Mouse (Mus musculus) intestine, postnatal 0 days (tissue): ENCODE results near the gene Tmem121b. TPM values are rescaled to one million over a fixed set of nuclear protein-coding genes. Genes with fewer than 3 reads are reported as not detected.

ENCODE experiments used
- ATAC-seq: fragments of 200-750 bp; cut with Nextera tagmentation; 2 replicates; pipeline ENCODE4 v1.8.0; 2017; ENCODE audit warnings: mild to moderate bottlenecking, moderate TSS enrichment, moderate library complexity
- H3K27ac ChIP-seq: fragments of 300-500 bp; sonication (generic); 2 replicates; pipeline ENCODE4 v1.5.1; 2014; ENCODE audit warnings: mild to moderate bottlenecking, low read depth, low read length, moderate library complexity
- H3K27me3 ChIP-seq: fragments of 300-500 bp; sonication (generic); replicated peaks from 2 replicates; pipeline ENCODE4 v1.6.1; 2014; ENCODE audit warnings: low read length, mixed read lengths; ENCODE audit not compliant: control insufficient read depth, insufficient read depth
- H3K36me3 ChIP-seq: fragments of 300-500 bp; sonication (generic); 2 replicates; pipeline ENCODE4 v1.6.1; 2014; ENCODE audit warnings: mild to moderate bottlenecking, moderate library complexity; ENCODE audit not compliant: control insufficient read depth, insufficient read depth
- H3K4me1 ChIP-seq: fragments of 300-500 bp; sonication (generic); replicated peaks from 2 replicates; pipeline ENCODE4 v1.6.1; 2014; ENCODE audit warnings: antibody characterized with exemption, low read length, mixed read lengths; ENCODE audit not compliant: control insufficient read depth, insufficient read depth
- H3K4me2 ChIP-seq: fragments of 300-500 bp; sonication (generic); replicated peaks from 2 replicates; pipeline ENCODE4 v1.6.1; 2014; ENCODE audit warnings: low read depth, mild to moderate bottlenecking, moderate library complexity
- H3K4me3 ChIP-seq: fragments of 300-500 bp; sonication (generic); 2 replicates; pipeline ENCODE4 v1.5.1; 2014; ENCODE audit warnings: low read depth, low read length
- H3K9ac ChIP-seq: fragments of 300-500 bp; sonication (generic); 2 replicates; pipeline ENCODE4 v1.6.1; 2014; ENCODE audit warnings: mild to moderate bottlenecking, low read depth, low read length
- H3K9me3 ChIP-seq: fragments of 300-500 bp; sonication (generic); 2 replicates; pipeline ENCODE4 v1.6.1; 2016; ENCODE audit warnings: mixed run types; ENCODE audit not compliant: control insufficient read depth
- CTCF ChIP-seq: sonication (generic); IDR thresholded peaks from 2 replicates; pipeline ENCODE4 v1.5.1; 2016; ENCODE audit warnings: low read depth, mild to moderate bottlenecking, control low read depth, antibody characterized with exemption, moderate library complexity
- WGBS: fragments of 180-500 bp; shearing (Covaris S2); extraction: QIAGEN DNeasy Blood & Tissue Kit; methylation state at CpG from one replicate; pipeline ENCODE4 v1.1.7; 2014; 5-methylcytosine and 5-hydroxymethylcytosine counted together
- polyA plus RNA-seq: library from polyadenylated mRNA; unstranded; fragments of >200 nt; fragmentation: Nextera tagmentation; extraction: Ambion mirVana; gene quantifications from 2 replicates; pipeline ENCODE4 v1.2.1, GENCODE M21; 2015

Gene Tmem121b
- polyA plus RNA-seq: 0.03 and 0.05 TPM in 2 replicates

DNA sequence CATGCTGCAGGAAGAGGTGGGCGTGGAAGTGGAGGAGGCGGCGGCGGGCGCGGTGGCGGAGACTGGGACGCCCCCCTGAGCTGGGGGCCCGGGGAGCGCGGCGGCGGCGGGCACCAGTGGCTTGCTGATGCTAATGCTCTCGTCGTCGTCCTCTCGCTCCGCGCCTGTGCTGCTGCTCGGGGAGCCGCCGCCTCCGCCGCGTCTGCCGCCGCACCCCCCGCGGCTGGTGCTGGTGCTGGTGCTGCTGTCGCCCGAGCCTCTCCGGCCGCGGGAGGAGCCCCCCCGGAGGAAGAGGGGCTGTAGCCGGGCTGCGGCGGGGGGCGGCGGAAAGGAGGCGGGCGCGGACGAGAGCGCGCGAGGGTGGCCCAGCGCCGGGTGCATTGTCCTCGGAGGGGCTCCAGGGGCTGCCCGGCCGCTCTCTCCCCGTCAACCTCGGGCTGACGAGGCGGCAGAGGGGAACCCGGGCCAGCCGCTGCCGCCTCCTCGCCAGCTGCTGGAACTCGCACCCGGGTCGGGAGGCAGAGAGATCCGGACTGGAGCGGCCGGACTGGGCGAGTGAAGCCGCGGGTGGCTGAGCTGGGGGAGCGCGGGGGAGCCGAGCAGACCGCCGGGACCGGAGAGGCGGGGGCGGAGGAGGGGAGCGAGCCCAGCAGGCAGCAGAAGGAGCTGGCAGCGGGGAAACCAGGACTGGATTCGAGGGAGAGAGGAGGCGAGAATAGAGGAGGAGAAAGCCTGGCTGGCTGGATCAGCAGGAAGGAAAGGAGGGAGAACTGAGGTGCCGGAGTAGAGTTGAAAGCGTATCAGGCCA lies at the start of gene Tmem121b:
TSS of gene Tmem121b (minus strand) at position 434 of the 808 bp plus-strand sequence.
- TF ChIP-seq CTCF: no peak
- peaks cover 6% of the 10 kb centered on the region; the same call in 1 of the 2 replicates for H3K4me1 ChIP-seq
- ATAC-seq: no peak
- H3K4me2 ChIP-seq: peak within 1 kb of the TSS; percentile 88
- under 1% methylated on average over 75 of the region's 84 CpGs for WGBS
- H3K27ac ChIP-seq: no peak within 1 kb of the TSS
- peaks cover 40% of the 10 kb centered on the region for H3K27me3 ChIP-seq
- no peaks in the 10 kb centered on the region for H3K9me3 ChIP-seq
- H3K4me3 ChIP-seq: peak within 1 kb of the TSS; percentile 54
- no peaks in the 10 kb centered on the region for H3K36me3 ChIP-seq
- no peak within 1 kb of the TSS for H3K9ac ChIP-seq

GRCm38 (mm10) chr6:120542061-120542460 lies 48.5 kb upstream of the Tmem121b start:
- H3K4me2 ChIP-seq: no peak overlapping the region
- H3K27ac ChIP-seq: no peak overlapping the region
- no peak overlapping the region for H3K9ac ChIP-seq
- no peak overlapping the region for H3K4me3 ChIP-seq
- H3K9me3 ChIP-seq: no peaks in the 10 kb centered on the region
- H3K36me3 ChIP-seq: no peaks in the 10 kb centered on the region
- 17% methylated on average over 1 of the region's 1 CpGs for WGBS
- TF ChIP-seq CTCF: peak; percentile 43
- no peak for ATAC-seq
- H3K27me3 ChIP-seq: no peaks in the 10 kb centered on the region
- peaks cover 3% of the 10 kb centered on the region; the same call in 1 of the 2 replicates for H3K4me1 ChIP-seq

DNA sequence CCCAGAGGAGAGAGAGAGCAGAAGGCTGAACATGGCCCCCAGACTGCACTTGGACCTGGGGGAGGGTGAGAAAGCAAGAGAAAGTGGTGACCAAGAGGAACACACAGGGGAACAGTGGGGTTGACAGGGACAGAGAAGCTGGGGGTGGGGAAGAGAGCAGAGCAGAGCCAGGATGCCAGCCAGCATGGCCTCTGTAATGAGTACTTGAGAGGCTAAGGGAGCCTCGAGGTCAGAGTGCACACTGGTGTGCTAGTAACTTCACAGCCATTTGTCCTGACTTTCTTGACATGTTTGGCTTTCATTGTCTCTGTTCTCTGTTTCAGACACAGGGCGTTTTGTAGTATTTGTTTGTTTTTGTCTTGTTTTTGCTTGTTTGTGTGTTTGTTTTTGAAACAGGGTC lies 47.8 kb upstream of the Tmem121b start:
- no peaks in the 10 kb centered on the region for H3K9me3 ChIP-seq
- H3K4me1 ChIP-seq: peaks cover 3% of the 10 kb centered on the region; the same call in 1 of the 2 replicates
- H3K4me3 ChIP-seq: no peak overlapping the region
- H3K36me3 ChIP-seq: no peaks in the 10 kb centered on the region
- H3K27ac ChIP-seq: no peak overlapping the region
- WGBS: 37% methylated on average over 2 of the region's 2 CpGs
- H3K4me2 ChIP-seq: no peak overlapping the region
- no peak overlapping the region for H3K9ac ChIP-seq
- ATAC-seq: no peak
- no peak for TF ChIP-seq CTCF
- H3K27me3 ChIP-seq: no peaks in the 10 kb centered on the region

GRCm38 (mm10) chr6:120539781-120540231 lies 46.2 kb upstream of the Tmem121b start:
- Histone ChIP-seq H3K36me3 (no peaks in the 10 kb centered on the region), H3K4me1 (peaks cover 3% of the 10 kb centered on the region; the same call in 1 of the 2 replicates), H3K9ac (no peak overlapping the region), H3K27me3 (no peaks in the 10 kb centered on the region), H3K4me3 (no peak overlapping the region), H3K4me2 (no peak overlapping the region), H3K27ac (no peak overlapping the region), H3K9me3 (no peaks in the 10 kb centered on the region)
- peak; percentile 11; the same call in 1 of the 2 replicates for ATAC-seq
- WGBS: 57% methylated on average over 10 of the region's 10 CpGs
- TF ChIP-seq CTCF: no peak

- Histone ChIP-seq H3K4me2 (peak overlapping the region; percentile 63), H3K4me3 (peak overlapping the region; percentile 9; the same call in 1 of the 2 replicates), H3K27ac (no peak overlapping the region), H3K9me3 (no peaks in the 10 kb centered on the region), H3K9ac (no peak overlapping the region), H3K4me1 (peaks cover 3% of the 10 kb centered on the region; the same call in 1 of the 2 replicates), H3K36me3 (no peaks in the 10 kb centered on the region), H3K27me3 (no peaks in the 10 kb centered on the region)
- peak; percentile 71 for ATAC-seq
- TF ChIP-seq CTCF: peak; percentile 99
- 10% methylated on average over 16 of the region's 16 CpGs for WGBS
Measured at GRCm38 (mm10) chr6:120539132-120539759, 45.6 kb upstream of the Tmem121b start.

GRCm38 (mm10) chr6:120536337-120536736 lies 42.7 kb upstream of the Tmem121b start:
- Histone ChIP-seq H3K4me2 (no peak overlapping the region), H3K27me3 (no peaks in the 10 kb centered on the region), H3K4me3 (no peak overlapping the region), H3K9ac (no peak overlapping the region), H3K36me3 (no peaks in the 10 kb centered on the region), H3K27ac (no peak overlapping the region), H3K4me1 (peaks cover 3% of the 10 kb centered on the region; the same call in 1 of the 2 replicates), H3K9me3 (no peaks in the 10 kb centered on the region)
- 79% methylated on average over 2 of the region's 2 CpGs for WGBS
- peak; percentile 21; the same call in 1 of the 2 replicates for TF ChIP-seq CTCF
- no peak for ATAC-seq
